Mouse (Mus musculus) liver, adult 2 months (tissue): ENCODE measurements at regions not wholly inside any gene's neighbourhood (a gene's known extent, or its start where the extent isn't known, plus 50 kb on each side); places are given as distances from the start of the nearest gene placed in this dataset.

Source experiments
- CTCF ChIP-seq: fragments of 200-500 bp; IDR thresholded peaks from 2 replicates; pipeline ENCODE4 v1.5.1; 2011; ENCODE audit warnings: low read depth, low read length, control low read depth
- POLR2A ChIP-seq: fragments of 200-500 bp; IDR thresholded peaks from 2 replicates; pipeline ENCODE4 v1.6.1; 2011; ENCODE audit warnings: low read length, control low read depth; ENCODE audit not compliant: insufficient read depth; ENCODE audit errors: extremely low read depth

DNA sequence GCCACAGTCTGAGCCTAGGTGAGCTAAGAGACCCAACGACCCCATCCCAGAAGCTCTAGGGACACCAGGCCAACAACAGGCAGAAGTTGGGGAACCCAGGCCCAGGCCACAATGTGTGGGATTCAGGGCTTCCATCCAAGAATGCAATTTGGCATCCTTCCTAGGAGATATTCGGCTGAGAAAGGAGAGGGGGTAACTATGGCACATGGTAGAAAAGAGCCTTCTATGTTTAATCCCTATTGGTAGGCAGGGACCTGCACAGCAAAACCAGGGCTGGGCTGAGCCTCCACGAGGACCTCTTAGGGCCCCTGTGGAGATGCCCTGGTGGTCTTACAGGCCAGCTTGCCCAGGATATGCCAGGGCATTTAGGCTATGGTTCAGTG lies 71.8 kb downstream of the Zfp36l2 start:
- TF ChIP-seq CTCF (no peak), POLR2A (no peak)
